Comparison of ENCODE assay signal across 21 mouse cellular contexts in the genomic region with DNA sequence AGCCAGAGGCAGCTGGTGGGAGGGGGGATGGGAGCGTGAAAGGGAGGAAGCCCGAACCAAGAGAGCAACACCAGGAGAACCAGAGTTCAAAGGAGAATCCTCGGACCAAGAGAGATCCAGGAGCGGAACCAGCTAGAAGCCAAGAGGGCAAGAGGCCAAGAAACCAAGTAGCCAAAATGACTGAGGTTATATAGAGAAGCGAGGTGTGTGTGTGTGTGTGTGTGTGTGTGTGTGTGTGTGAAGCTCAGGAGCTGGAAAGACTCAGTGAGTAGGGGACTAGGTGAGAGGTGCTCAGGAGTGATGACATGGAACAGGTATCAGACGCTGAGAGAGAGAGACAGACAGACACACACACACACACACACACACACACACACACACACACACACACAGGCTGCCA. TPM values are rescaled to one million over a fixed set of nuclear protein-coding genes. Genes with fewer than 3 reads are reported as not detected.
DNase-seq lines count a peak whose midpoint lies in the region; ATAC-seq and TF ChIP-seq lines count a peak whose summit lies in the region.
"Had no signal": no experiment of that assay in that cellular context is flagged by ENCODE, and none has a peak within 500 bp of the region (broad histone marks: within the 10 kb centered on the region; RNA-seq: fewer than 3 reads in every experiment).

No protein-coding gene starts in this region.

- H3K27me3 ChIP-seq in E14TG2a.4 (ENCODE audit: insufficient read depth, low read length) (no peaks in the 10 kb centered on the region), ES-Bruce4 (ENCODE audit: control insufficient read depth, insufficient read depth, low read length, poor library complexity, severe bottlenecking) (no peaks in the 10 kb centered on the region)
- no peaks in the 10 kb centered on the region for H3K27me3 ChIP-seq in thymus, adult 2 months (ENCODE audit: control insufficient read depth, insufficient read depth, low read length)
- H3K27me3 ChIP-seq in hindbrain, embryonic 13.5 days, result no peaks in the 10 kb centered on the region
- H3K27me3 ChIP-seq: embryonic facial prominence, embryonic 12.5 days; forebrain, embryonic 13.5 days; hindbrain, embryonic 15.5 days; intestine, embryonic 15.5 days had no signal

- H3K4me1 ChIP-seq in E14TG2a.4 (replicated peaks; ENCODE audit: low read depth, low read length), result peaks cover 94% of the 10 kb centered on the region
- H3K4me1 ChIP-seq in ES-Bruce4 (ENCODE audit: control insufficient read depth, insufficient read depth, low read length), result peaks cover 6% of the 10 kb centered on the region
- no peaks in the 10 kb centered on the region; the same call in 1 of the 2 replicates for H3K4me1 ChIP-seq in thymus, adult 2 months (replicated peaks; ENCODE audit: control insufficient read depth, insufficient read depth, low read length)
- H3K4me1 ChIP-seq in hindbrain, embryonic 13.5 days (replicated peaks), result no peaks in the 10 kb centered on the region
- H3K4me1 ChIP-seq: embryonic facial prominence, embryonic 12.5 days; forebrain, embryonic 13.5 days; hindbrain, embryonic 15.5 days; intestine, embryonic 15.5 days; limb, embryonic 10.5 days had no signal

- H3K4me3 ChIP-seq in E14TG2a.4 (replicated peaks; ENCODE audit: low read length), result peak overlapping the region; percentile 7
- no peak overlapping the region for H3K4me3 ChIP-seq in ES-Bruce4 (ENCODE audit: low read depth, low read length)
- no peak overlapping the region for H3K4me3 ChIP-seq in thymus, adult 2 months (ENCODE audit: control insufficient read depth, insufficient read depth, low read length)
- no peak overlapping the region for H3K4me3 ChIP-seq in hindbrain, embryonic 13.5 days
- H3K4me3 ChIP-seq: embryonic facial prominence, embryonic 12.5 days; erythroblast, embryonic 14.5 days; forebrain, embryonic 13.5 days; heart, adult 2 months; hindbrain, embryonic 15.5 days; intestine, embryonic 15.5 days; layer of hippocampus, adult 2 months; limb, embryonic 10.5 days had no signal

- no peak for TF ChIP-seq POLR2A in ES-Bruce4 (IDR thresholded peaks at IDR 0.05; ENCODE audit: insufficient read depth, low read length)
- TF ChIP-seq POLR2A in thymus, adult 2 months (IDR thresholded peaks at IDR 0.05; ENCODE audit: control insufficient read depth, extremely low read depth, insufficient read depth, low read length, poor library complexity), result no peak

- WGBS in thymus, adult 2 months, result 90% methylated on average over 6 of the region's 6 CpGs
- WGBS in hindbrain, embryonic 13.5 days, result 74% methylated on average over 6 of the region's 6 CpGs

- peak; percentile 92 for DNase-seq in kidney, adult 9 months
- peak; percentile 85 to 93 for DNase-seq in kidney, postnatal 36 days
- DNase-seq in thymus, adult 2 months, result no peak
- no peak for DNase-seq in testis, postnatal 14 days (ENCODE audit: low spot score)
- DNase-seq: cerebellum, adult 9-11 months; gastrocnemius, postnatal 25 days; heart, adult 2 months; heart, postnatal 36 days; right cerebral cortex, postnatal 25 days; thymus, adult 18-20 months had no signal

- H3K27ac ChIP-seq in ES-Bruce4 (ENCODE audit: insufficient read depth, low read length), result peak overlapping the region; percentile 100
- no peak overlapping the region for H3K27ac ChIP-seq in thymus, adult 2 months (ENCODE audit: control insufficient read depth, insufficient read depth, low read length)
- H3K27ac ChIP-seq in hindbrain, embryonic 13.5 days, result no peak overlapping the region
- H3K27ac ChIP-seq: embryonic facial prominence, embryonic 12.5 days; forebrain, embryonic 13.5 days; heart, adult 2 months; hindbrain, embryonic 15.5 days; intestine, embryonic 15.5 days; layer of hippocampus, adult 2 months; limb, embryonic 10.5 days; liver, embryonic 14.5 days had no signal

- TF ChIP-seq EP300 in ES-Bruce4 (IDR thresholded peaks at IDR 0.05; ENCODE audit: insufficient read depth, low read depth, low read length), result no peak

- H3K36me3 ChIP-seq in E14TG2a.4 (ENCODE audit: insufficient read depth, low read length) (no peaks in the 10 kb centered on the region), ES-Bruce4 (ENCODE audit: control insufficient read depth, insufficient read depth, low read length, poor library complexity, severe bottlenecking) (no peaks in the 10 kb centered on the region)
- H3K36me3 ChIP-seq in thymus, adult 2 months (ENCODE audit: control insufficient read depth, insufficient read depth, low read length), result no peaks in the 10 kb centered on the region
- no peaks in the 10 kb centered on the region for H3K36me3 ChIP-seq in hindbrain, embryonic 13.5 days
- H3K36me3 ChIP-seq: embryonic facial prominence, embryonic 12.5 days; hindbrain, embryonic 15.5 days; intestine, embryonic 15.5 days; limb, embryonic 10.5 days had no signal

- TF ChIP-seq CTCF in E14TG2a.4 (conservative IDR thresholded peaks at IDR 0.05; ENCODE audit: low read length) (no peak), ES-Bruce4 (IDR thresholded peaks at IDR 0.05; ENCODE audit: low read depth, low read length) (no peak)
- no peak for TF ChIP-seq CTCF in thymus, adult 2 months (IDR thresholded peaks at IDR 0.05; ENCODE audit: borderline replicate concordance, control insufficient read depth, extremely low read depth, insufficient read depth, low read length, poor library complexity)

- no peak for ATAC-seq in hindbrain, embryonic 13.5 days (ENCODE audit: low FRiP score)
- ATAC-seq: forebrain, embryonic 13.5 days had no signal

- no peak overlapping the region for H3K4me2 ChIP-seq in hindbrain, embryonic 13.5 days
- H3K4me2 ChIP-seq: embryonic facial prominence, embryonic 12.5 days; forebrain, embryonic 13.5 days; hindbrain, embryonic 15.5 days; intestine, embryonic 15.5 days had no signal

- H3K9ac ChIP-seq in ES-Bruce4 (ENCODE audit: low read depth, poor library complexity, severe bottlenecking), result peak overlapping the region; percentile 41
- H3K9ac ChIP-seq in hindbrain, embryonic 13.5 days, result no peak overlapping the region
- H3K9ac ChIP-seq: embryonic facial prominence, embryonic 12.5 days; forebrain, embryonic 13.5 days; hindbrain, embryonic 15.5 days; intestine, embryonic 15.5 days; liver, embryonic 14.5 days had no signal

- H3K9me3 ChIP-seq in E14TG2a.4 (ENCODE audit: low read length) (no peaks in the 10 kb centered on the region), ES-Bruce4 (replicated peaks; ENCODE audit: control insufficient read depth, insufficient read depth, low read length, poor library complexity, severe bottlenecking) (no peaks in the 10 kb centered on the region)
- H3K9me3 ChIP-seq in hindbrain, embryonic 13.5 days, result no peaks in the 10 kb centered on the region
- H3K9me3 ChIP-seq: embryonic facial prominence, embryonic 12.5 days; forebrain, embryonic 13.5 days; hindbrain, embryonic 15.5 days; intestine, embryonic 15.5 days; limb, embryonic 10.5 days had no signal

RNA-seq across cellular contexts. Expression of a gene that starts 30.8 kb away (rescaled TPM):
- polyA plus RNA-seq in ES-Bruce4 (2011; ENCODE audit: insufficient read depth, insufficient read length, low read depth, missing spikeins), result 665 and 675 TPM in 2 replicates
- polyA plus RNA-seq in thymus, adult 2 months (2012; rRNA removed), result 48.1 and 51.3 TPM in 2 replicates
- polyA plus RNA-seq in hindbrain, embryonic 13.5 days (2015; fragmentation: Nextera tagmentation; extraction: Ambion mirVana), result 59.9 and 66.5 TPM in 2 replicates

RNA-seq across cellular contexts. Expression of a gene that starts 31.5 kb away (rescaled TPM):
- polyA plus RNA-seq in ES-Bruce4 (2011; ENCODE audit: insufficient read depth, insufficient read length, low read depth, missing spikeins), result 11.1 and 13.5 TPM in 2 replicates
- 2.4 and 2.8 TPM in 2 replicates for polyA plus RNA-seq in thymus, adult 2 months (2012; rRNA removed)
- polyA plus RNA-seq in hindbrain, embryonic 13.5 days (2015; fragmentation: Nextera tagmentation; extraction: Ambion mirVana), result 8.6 and 11.3 TPM in 2 replicates

Comparison
In these comparisons a context has a peak if more than half of its experiments do, and no peak if none do; other contexts are left out.
1. DNase-seq: peak in kidney, adult 9 months (single experiment) and kidney, postnatal 36 days (2 of 2); none in thymus, adult 2 months (single experiment) and testis, postnatal 14 days (single experiment).